Mouse (Mus musculus) embryonic fibroblast, embryonic 13.5 days (primary cell): ENCODE measurements around the gene Cyb561d2. TPM values are rescaled to one million over a fixed set of nuclear protein-coding genes. Genes with fewer than 3 reads are reported as not detected.

Experiments
- H3K27ac ChIP-seq: 2 replicates; pipeline ENCODE4 v1.5.1; 2012; ENCODE audit warnings: low read length, control low read depth, inconsistent platforms; ENCODE audit not compliant: insufficient read depth
- H3K4me1 ChIP-seq: 2 replicates; pipeline ENCODE4 v1.6.1; 2011; ENCODE audit warnings: low read length; ENCODE audit not compliant: control insufficient read depth, insufficient read depth
- H3K4me3 ChIP-seq: 2 replicates; pipeline ENCODE4 v1.5.1; 2011; ENCODE audit warnings: mild to moderate bottlenecking, control low read depth, low read length; ENCODE audit not compliant: insufficient read depth
- CTCF ChIP-seq: IDR thresholded peaks from 2 replicates; pipeline ENCODE4 v1.5.1; 2011; ENCODE audit warnings: mild to moderate bottlenecking, control low read depth, low read length, moderate library complexity, borderline replicate concordance; ENCODE audit not compliant: insufficient read depth
- POLR2A ChIP-seq: IDR thresholded peaks from 2 replicates; pipeline ENCODE4 v1.6.1; 2011; ENCODE audit warnings: low read depth, mild to moderate bottlenecking, control low read depth, low read length, moderate library complexity
- polyA plus RNA-seq: library from polyadenylated mRNA; stranded (reverse); fragments of >200 nt; gene quantifications from 2 replicates; pipeline ENCODE4 v1.2.4, GENCODE M21; 2011; ENCODE audit warnings: low read depth; ENCODE audit not compliant: missing spikeins, insufficient read length

Gene Cyb561d2
- polyA plus RNA-seq, 1 experiment: 18.3 TPM

DNA sequence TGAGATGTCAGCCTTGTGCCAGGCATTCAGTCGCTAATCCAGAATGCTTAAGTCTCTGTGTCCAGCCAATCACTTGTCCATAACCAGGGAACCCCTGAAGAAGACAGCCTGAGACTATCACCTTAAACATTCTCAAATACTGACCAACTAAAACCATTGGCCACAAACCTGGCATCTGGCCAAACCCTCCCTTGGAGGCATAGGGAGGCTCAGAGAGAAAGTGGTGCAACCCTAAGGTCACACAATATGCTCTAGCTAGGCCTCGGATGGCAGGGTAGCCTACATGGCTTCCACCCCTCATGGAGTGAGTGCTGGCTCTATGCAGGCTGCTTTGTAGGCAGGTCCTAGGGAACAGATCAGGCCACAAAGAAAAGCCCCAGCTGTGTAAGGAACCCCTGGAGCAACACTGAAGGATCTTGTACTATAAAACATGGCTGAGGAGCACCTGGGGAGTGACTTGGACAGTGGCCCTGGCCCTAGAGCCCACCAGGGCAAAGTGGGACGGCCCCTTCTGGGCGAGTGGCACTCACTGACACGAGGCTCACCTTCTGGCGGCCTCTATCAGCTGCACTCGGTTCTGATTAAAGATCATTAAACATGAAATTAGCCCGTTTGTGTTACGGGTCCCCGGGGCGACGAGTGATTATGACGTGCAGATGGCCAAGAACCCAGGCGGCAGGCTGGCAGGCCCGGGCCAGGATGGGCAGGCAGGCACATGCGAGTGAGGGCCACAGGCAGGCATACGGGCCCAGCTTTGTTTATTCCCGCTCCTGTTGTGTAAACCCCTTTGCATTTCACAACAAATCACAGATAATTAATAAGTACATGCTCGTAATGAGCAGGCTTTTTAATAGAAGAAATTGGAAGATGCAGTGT, 37.1 kb downstream of the Cyb561d2 start:
- TF ChIP-seq POLR2A: no peak
- Histone ChIP-seq H3K4me3 (no peak overlapping the region), H3K4me1 (no peaks in the 10 kb centered on the region), H3K27ac (no peak overlapping the region)

DNA sequence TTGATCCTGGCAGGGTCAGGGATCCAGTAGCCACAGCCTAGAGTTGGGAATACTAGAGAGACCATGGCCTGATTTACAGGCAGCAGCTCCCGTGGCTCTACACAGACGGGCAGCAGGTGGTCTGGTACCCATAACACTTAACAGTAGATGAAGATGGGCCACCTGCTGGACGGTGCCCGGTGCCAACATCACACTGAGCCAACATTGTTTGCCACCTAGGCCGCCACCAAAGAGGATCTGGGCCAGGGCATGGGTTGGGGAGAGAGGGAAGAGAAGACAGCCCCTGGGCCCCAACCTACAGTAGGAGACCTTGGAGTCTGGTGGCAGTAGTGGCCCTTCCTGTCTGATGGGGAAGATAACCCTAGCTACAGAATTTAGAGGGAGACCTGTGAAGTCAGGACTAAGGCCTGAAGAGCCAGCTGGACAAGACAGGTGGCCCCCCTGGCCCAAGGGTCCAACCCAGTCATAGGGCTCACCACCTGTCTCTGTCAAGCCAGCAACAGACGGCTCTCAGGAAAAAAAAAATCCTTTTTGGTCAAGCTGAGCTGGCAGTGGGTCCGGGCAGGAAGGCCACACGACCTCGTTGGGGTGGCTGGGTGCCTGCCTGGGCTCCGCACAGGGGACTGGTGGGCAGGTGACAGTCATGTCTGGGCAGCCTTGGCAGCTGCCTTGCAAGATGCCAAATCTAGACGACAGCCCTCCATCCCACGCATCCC, 39.7 kb downstream of the Cyb561d2 start:
- Histone ChIP-seq H3K4me1 (no peaks in the 10 kb centered on the region), H3K27ac (no peak overlapping the region), H3K4me3 (no peak overlapping the region)
- TF ChIP-seq CTCF (no peak), POLR2A (no peak)

DNA sequence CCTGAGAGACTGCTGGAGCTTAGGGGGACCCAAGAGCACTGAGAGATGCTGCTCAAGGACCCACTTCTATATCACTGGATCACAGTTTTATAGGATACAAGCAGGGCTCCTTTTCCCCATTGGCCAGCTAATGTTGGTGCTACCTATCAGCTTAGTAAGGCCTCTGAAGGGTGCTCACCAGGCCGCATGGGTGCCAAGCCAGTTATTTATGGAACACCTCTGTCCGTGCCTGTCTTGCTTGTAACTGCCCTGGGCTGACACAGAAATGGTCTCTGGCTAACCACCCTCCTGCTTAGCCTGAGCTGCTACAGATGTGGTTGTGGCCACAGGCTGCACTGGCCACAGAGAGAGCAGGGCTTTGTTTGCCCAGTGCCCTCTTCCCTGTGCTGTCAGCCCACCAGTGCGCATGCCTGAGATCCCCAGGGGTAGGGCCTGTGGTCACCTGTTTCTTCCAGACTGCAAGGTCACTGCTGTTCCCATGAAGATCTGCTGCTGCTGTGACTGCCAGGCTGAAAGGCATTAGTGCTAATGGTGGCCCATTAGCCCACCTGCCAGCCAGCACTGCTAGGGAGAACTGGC, 41.2 kb downstream of the Cyb561d2 start:
- no peak overlapping the region for H3K4me3 ChIP-seq
- no peak for TF ChIP-seq CTCF
- TF ChIP-seq POLR2A: no peak

DNA sequence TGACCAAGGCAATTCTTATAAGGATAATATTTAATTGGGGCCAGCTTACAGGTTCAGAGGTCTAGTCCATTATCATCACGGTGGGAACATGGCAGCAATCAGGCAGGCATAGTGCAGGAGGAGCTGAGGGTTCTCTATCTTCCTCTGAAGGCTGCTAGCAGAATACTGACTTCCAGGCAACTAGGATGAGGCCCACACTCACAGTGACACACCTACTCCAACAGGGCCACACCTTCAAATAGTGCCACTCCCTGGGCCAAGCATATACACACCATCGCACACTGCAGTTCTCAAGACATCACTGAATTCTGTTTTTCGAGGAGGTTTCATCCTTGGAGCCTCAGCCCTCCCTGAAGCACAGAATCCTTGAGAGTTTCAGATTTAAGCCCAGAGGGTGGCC, 45.6 kb downstream of the Cyb561d2 start:
- TF ChIP-seq CTCF (no peak), POLR2A (no peak)
- H3K4me1 ChIP-seq: peaks cover 11% of the 10 kb centered on the region; the same call in 1 of the 2 replicates
- no peak overlapping the region for H3K27ac ChIP-seq
- H3K4me3 ChIP-seq: no peak overlapping the region

More for the DNA sequence above, 41.2 kb downstream of the Cyb561d2 start:
- Histone ChIP-seq H3K27ac (no peak overlapping the region), H3K4me1 (no peaks in the 10 kb centered on the region)

DNA sequence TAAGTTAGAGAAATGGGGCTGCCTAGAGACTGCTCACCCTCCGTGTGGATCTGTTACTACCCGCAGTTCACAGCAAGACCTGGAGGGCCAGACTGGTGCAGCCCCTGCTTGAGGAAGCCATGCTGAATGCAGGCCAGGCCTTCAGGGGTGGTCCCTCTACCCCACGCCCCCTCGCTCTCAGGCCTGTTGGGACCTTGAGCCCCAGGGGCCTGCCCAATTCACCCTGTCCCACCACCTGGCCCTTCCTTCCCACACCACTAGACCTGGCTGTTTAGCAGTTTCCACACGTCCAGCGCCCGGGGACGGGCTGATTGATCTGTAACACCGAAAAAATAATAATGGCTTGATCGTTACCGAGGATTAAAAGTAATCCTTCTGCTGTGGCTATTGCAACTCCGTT, 47.8 kb downstream of the Cyb561d2 start:
- Histone ChIP-seq H3K27ac (no peak overlapping the region), H3K4me3 (no peak overlapping the region), H3K4me1 (peaks cover 11% of the 10 kb centered on the region; the same call in 1 of the 2 replicates)
- TF ChIP-seq CTCF: no peak
- no peak for TF ChIP-seq POLR2A

DNA sequence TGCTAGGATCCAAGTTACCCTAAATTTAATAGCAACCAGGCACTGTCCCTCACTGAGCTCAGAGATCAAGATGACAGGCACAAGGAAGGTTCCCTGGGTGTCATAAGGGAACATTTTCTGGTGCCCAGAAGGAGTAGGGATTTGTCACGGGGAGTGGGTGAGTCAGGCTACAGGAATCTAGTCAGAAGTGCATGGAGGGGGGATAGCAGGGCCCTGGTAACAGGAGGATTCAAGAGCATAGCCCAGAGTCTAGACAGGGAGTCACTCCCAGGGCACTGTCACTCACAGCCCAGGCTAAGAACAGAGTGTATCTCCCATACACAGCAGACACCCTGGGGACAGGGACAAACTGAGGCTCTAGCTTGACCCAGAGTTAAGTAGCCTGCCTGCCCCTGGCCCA, 48.5 kb downstream of the Cyb561d2 start:
- TF ChIP-seq CTCF (no peak), POLR2A (no peak)
- Histone ChIP-seq H3K4me3 (no peak overlapping the region), H3K4me1 (peaks cover 11% of the 10 kb centered on the region; the same call in 1 of the 2 replicates), H3K27ac (no peak overlapping the region)

DNA sequence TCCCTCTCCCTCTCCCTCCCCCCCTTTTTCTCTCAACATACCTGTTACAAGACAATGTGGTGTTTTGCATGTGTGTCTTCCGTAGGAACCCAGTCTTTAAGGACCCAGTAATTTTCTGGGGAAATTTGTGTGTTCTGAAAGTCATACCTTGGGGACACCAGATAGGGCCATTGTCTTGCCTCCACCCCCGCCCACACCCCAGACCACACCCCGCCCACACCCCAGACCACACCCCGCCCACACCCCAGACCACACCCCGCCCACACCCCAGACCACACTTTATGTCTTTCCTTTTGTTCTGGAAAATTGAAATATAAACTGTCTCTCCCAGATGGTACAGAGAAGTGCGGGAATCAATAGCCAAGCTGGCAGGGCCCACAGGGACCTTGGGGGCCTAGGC, 51.4 kb downstream of the Cyb561d2 start:
- Histone ChIP-seq H3K4me1 (peaks cover 11% of the 10 kb centered on the region; the same call in 1 of the 2 replicates), H3K27ac (no peak overlapping the region), H3K4me3 (no peak overlapping the region)
- TF ChIP-seq CTCF: no peak
- no peak for TF ChIP-seq POLR2A

DNA sequence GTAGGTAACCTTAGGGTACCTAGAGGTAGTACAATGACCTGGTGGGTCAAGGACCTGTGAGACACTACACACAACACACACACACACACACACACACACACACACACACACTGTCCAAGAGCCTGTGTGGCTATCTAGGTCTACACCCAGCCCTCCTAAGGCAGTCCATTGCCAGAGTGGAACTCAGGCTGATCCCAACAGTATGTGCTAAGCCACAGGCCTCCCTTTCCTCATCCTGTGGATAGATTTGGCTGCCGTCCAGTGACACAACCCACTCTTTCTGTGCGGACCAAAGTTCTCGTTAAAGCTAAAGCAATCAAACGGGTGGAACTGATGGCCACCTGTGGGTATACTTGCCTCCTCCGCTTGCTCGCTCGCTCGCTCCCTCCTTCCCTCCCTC, 51.8 kb downstream of the Cyb561d2 start:
- no peak overlapping the region for H3K4me3 ChIP-seq
- peaks cover 11% of the 10 kb centered on the region; the same call in 1 of the 2 replicates for H3K4me1 ChIP-seq
- TF ChIP-seq CTCF (no peak), POLR2A (no peak)
- H3K27ac ChIP-seq: no peak overlapping the region

Other genes starting within 250 kb of the Cyb561d2 start
- 6.4 and 8.5 TPM in 2 replicates for gene Cish, start 246.2 kb downstream of the Cyb561d2 start, polyA plus RNA-seq
- 10.4 and 14.0 TPM in 2 replicates for gene Hemk1, start 203.8 kb downstream of the Cyb561d2 start, polyA plus RNA-seq
- gene 6430571L13Rik, start 201.6 kb downstream of the Cyb561d2 start, polyA plus RNA-seq: not detected in 2 replicates
- gene Cacna2d2, start 142.6 kb downstream of the Cyb561d2 start, polyA plus RNA-seq: not detected in 2 replicates
- gene Tmem115, start 8.2 kb downstream of the Cyb561d2 start, polyA plus RNA-seq: 21.4 and 26.1 TPM in 2 replicates
- gene Nprl2, start within 50 bp of the Cyb561d2 start, polyA plus RNA-seq: 16.7 and 18.9 TPM in 2 replicates
- gene Zmynd10, start 5.1 kb upstream of the Cyb561d2 start, polyA plus RNA-seq: 0.79 TPM in 1 of 2 replicates, not detected in the other
- 72.6 and 86.5 TPM in 2 replicates for gene Rassf1, start 9.4 kb upstream of the Cyb561d2 start, polyA plus RNA-seq
- gene Tusc2, start 21.1 kb upstream of the Cyb561d2 start, polyA plus RNA-seq: 14.5 and 15.6 TPM in 2 replicates
- 28.0 and 34.4 TPM in 2 replicates for gene Hyal2, start 25.8 kb upstream of the Cyb561d2 start, polyA plus RNA-seq
- 13.9 and 15.6 TPM in 2 replicates for gene Hyal1, start 34.7 kb upstream of the Cyb561d2 start, polyA plus RNA-seq
- 11.3 and 15.4 TPM in 2 replicates for gene Naa80, start 36.7 kb upstream of the Cyb561d2 start, polyA plus RNA-seq
- 0.40 and 0.76 TPM in 2 replicates for gene Hyal3, start 38.6 kb upstream of the Cyb561d2 start, polyA plus RNA-seq
- 31.1 and 31.5 TPM in 2 replicates for gene Ifrd2, start 45.4 kb upstream of the Cyb561d2 start, polyA plus RNA-seq
- 9.5 and 16.6 TPM in 2 replicates for gene Sema3b, start 67.0 kb upstream of the Cyb561d2 start, polyA plus RNA-seq
- 388 and 402 TPM in 2 replicates for gene Gnai2, start 93.2 kb upstream of the Cyb561d2 start, polyA plus RNA-seq
- gene Slc38a3, start 127.3 kb upstream of the Cyb561d2 start, polyA plus RNA-seq: 1.1 TPM in 1 of 2 replicates, not detected in the other
- not detected in 2 replicates for gene Gnat1, start 137.5 kb upstream of the Cyb561d2 start, polyA plus RNA-seq
- gene Sema3f, start 168.3 kb upstream of the Cyb561d2 start, polyA plus RNA-seq: 68.0 and 88.1 TPM in 2 replicates
- gene Rbm5, start 228.8 kb upstream of the Cyb561d2 start, polyA plus RNA-seq: 199 and 248 TPM in 2 replicates